Mouse (Mus musculus): ENCODE results near the gene Rprd1b.

DNA sequence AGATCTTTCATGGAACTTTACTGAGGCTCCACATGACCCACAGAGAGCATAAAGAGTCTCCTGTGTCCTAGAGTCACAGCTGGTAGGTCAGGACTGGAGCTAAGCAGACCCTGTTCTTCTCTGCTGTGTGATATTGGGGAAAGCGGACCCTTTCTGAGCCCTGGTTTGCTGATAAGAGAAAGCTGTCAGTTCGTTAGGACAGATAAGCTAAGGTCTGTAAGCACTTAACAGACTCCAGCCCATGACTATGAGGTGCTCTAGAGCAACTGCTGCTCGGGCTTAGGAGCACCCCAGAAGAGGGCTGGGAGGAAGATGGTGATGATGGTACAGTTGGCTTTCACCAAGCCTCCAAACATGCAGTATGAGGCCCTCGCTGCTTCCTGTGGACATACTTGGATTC lies 90.8 kb downstream of the Rprd1b start:
- TF ChIP-seq TCF3 (IDR thresholded peaks at IDR 0.05; ENCODE audit: insufficient read length, low read depth) (no peak), MAX (IDR thresholded peaks at IDR 0.05; ENCODE audit: low read depth) (no peak), POLR2A (IDR thresholded peaks at IDR 0.05; ENCODE audit: insufficient read length, low read depth) (no peak), E2F4 (IDR thresholded peaks at IDR 0.05; ENCODE audit: insufficient read depth) (no peak), MYOG (IDR thresholded peaks at IDR 0.05; ENCODE audit: control insufficient read depth in 1 of 3, insufficient read depth in 1 of 3, insufficient read length in 2 of 3, low read depth in 2 of 3) (no peak), TCF12 (IDR thresholded peaks at IDR 0.05; ENCODE audit: insufficient read depth, poor library complexity, severe bottlenecking) (no peak), POLR2AphosphoS2 (IDR thresholded peaks at IDR 0.05; ENCODE audit: insufficient read length, low read depth) (no peak)
